Mouse (Mus musculus): ENCODE data around the gene AL607142.1. TPM values are rescaled to one million over a fixed set of nuclear protein-coding genes. Genes with fewer than 3 reads are reported as not detected.

Gene AL607142.1
- polyA plus RNA-seq, 1 experiment from 2014 or later, result not detected

GRCm38 (mm10) chr4:120127333-120127732 is 62.5 kb downstream of the AL607142.1 start:
- Histone ChIP-seq H3K9me3 (replicated peaks) (no peaks in the 10 kb centered on the region), H3K36me3 (no peaks in the 10 kb centered on the region), H3K4me3 (no peak overlapping the region), H3K27me3 (ENCODE audit: low read depth, poor library complexity, severe bottlenecking) (no peaks in the 10 kb centered on the region), H3K27ac (no peak overlapping the region; the same call in 1 of the 2 replicates), H3K4me1 (peaks cover 18% of the 10 kb centered on the region)
- WGBS, result 90% methylated on average over 3 of the region's 3 CpGs
- DNase-seq (ENCODE audit: low spot score), result no peak

- DNase-seq (ENCODE audit: low spot score), result no peak
- Histone ChIP-seq H3K36me3 (no peaks in the 10 kb centered on the region), H3K27me3 (ENCODE audit: low read depth, poor library complexity, severe bottlenecking) (no peaks in the 10 kb centered on the region), H3K4me3 (no peak overlapping the region), H3K9me3 (replicated peaks) (no peaks in the 10 kb centered on the region), H3K27ac (no peak overlapping the region), H3K4me1 (peaks cover 22% of the 10 kb centered on the region)
- 85% methylated on average over 4 of the region's 4 CpGs for WGBS
These were observed 63.2 kb downstream of the AL607142.1 start for GRCm38 (mm10) chr4:120128033-120128432.

- peak; percentile 73 for DNase-seq (ENCODE audit: low spot score)
- H3K27me3 ChIP-seq (ENCODE audit: low read depth, poor library complexity, severe bottlenecking), result no peaks in the 10 kb centered on the region
- H3K4me3 ChIP-seq, result no peak overlapping the region
These were observed 64.6 kb downstream of the AL607142.1 start for GRCm38 (mm10) chr4:120129233-120129885.

GRCm38 (mm10) chr4:120130926-120131325 is 66.1 kb downstream of the AL607142.1 start:
- 14% methylated on average over 4 of the region's 4 CpGs for WGBS
- H3K27me3 ChIP-seq (ENCODE audit: low read depth, poor library complexity, severe bottlenecking), result no peaks in the 10 kb centered on the region
- DNase-seq (ENCODE audit: low spot score), result no peak
- no peak overlapping the region for H3K4me3 ChIP-seq
- 0 out of 2 replicates have a peak overlapping the region, but pooled peaks have one; percentile 7 for H3K27ac ChIP-seq
- no peaks in the 10 kb centered on the region for H3K9me3 ChIP-seq (replicated peaks)
- H3K4me1 ChIP-seq, result peaks cover 29% of the 10 kb centered on the region
- H3K36me3 ChIP-seq, result no peaks in the 10 kb centered on the region

More at GRCm38 (mm10) chr4:120129233-120129885, 64.6 kb downstream of the AL607142.1 start:
- WGBS, result 51% methylated on average over 4 of the region's 4 CpGs
- Histone ChIP-seq H3K27ac (no peak overlapping the region), H3K36me3 (no peaks in the 10 kb centered on the region), H3K4me1 (peaks cover 29% of the 10 kb centered on the region), H3K9me3 (replicated peaks) (no peaks in the 10 kb centered on the region)

- Histone ChIP-seq H3K27me3 (ENCODE audit: low read depth, poor library complexity, severe bottlenecking) (no peaks in the 10 kb centered on the region), H3K4me3 (no peak overlapping the region), H3K4me1 (peaks cover 29% of the 10 kb centered on the region), H3K36me3 (no peaks in the 10 kb centered on the region), H3K9me3 (replicated peaks) (no peaks in the 10 kb centered on the region), H3K27ac (peak overlapping the region; percentile 14; the same call in 1 of the 2 replicates)
- no peak for DNase-seq (ENCODE audit: low spot score)
- WGBS, result 79% methylated on average over 24 of the region's 24 CpGs
These were observed 66.8 kb downstream of the AL607142.1 start for GRCm38 (mm10) chr4:120131441-120132220.

- Histone ChIP-seq H3K27me3 (ENCODE audit: low read depth, poor library complexity, severe bottlenecking) (no peaks in the 10 kb centered on the region), H3K27ac (no peak overlapping the region; the same call in 1 of the 2 replicates), H3K4me1 (peaks cover 29% of the 10 kb centered on the region), H3K36me3 (no peaks in the 10 kb centered on the region), H3K4me3 (no peak overlapping the region), H3K9me3 (replicated peaks) (no peaks in the 10 kb centered on the region)
- 86% methylated on average over 6 of the region's 6 CpGs for WGBS
- no peak for DNase-seq (ENCODE audit: low spot score)
These were observed 69.4 kb downstream of the AL607142.1 start for GRCm38 (mm10) chr4:120134223-120134622.

GRCm38 (mm10) chr4:120141810-120142209 is 77.0 kb downstream of the AL607142.1 start:
- 70% methylated on average over 1 of the region's 1 CpGs for WGBS
- no peak for DNase-seq (ENCODE audit: low spot score)
- Histone ChIP-seq H3K27me3 (ENCODE audit: low read depth, poor library complexity, severe bottlenecking) (no peaks in the 10 kb centered on the region), H3K36me3 (no peaks in the 10 kb centered on the region), H3K27ac (no peak overlapping the region), H3K4me1 (no peaks in the 10 kb centered on the region), H3K4me3 (no peak overlapping the region), H3K9me3 (replicated peaks) (no peaks in the 10 kb centered on the region)

GRCm38 (mm10) chr4:120142905-120143304 is 78.1 kb downstream of the AL607142.1 start:
- Histone ChIP-seq H3K4me1 (no peaks in the 10 kb centered on the region), H3K27me3 (ENCODE audit: low read depth, poor library complexity, severe bottlenecking) (peaks cover 6% of the 10 kb centered on the region), H3K4me3 (no peak overlapping the region), H3K36me3 (no peaks in the 10 kb centered on the region), H3K9me3 (replicated peaks) (no peaks in the 10 kb centered on the region), H3K27ac (no peak overlapping the region)
- 85% methylated on average over 9 of the region's 9 CpGs for WGBS
- DNase-seq (ENCODE audit: low spot score), result no peak

Other genes with a start within 250 kb of the AL607142.1 start
- gene Edn2, start 96.2 kb downstream of the AL607142.1 start, polyA plus RNA-seq (2016; fragmentation: Nextera tagmentation; extraction: Ambion mirVana), result not detected in 2 replicates
- not detected in 2 replicates for gene Foxo6, start 222.4 kb downstream of the AL607142.1 start, polyA plus RNA-seq (2016; fragmentation: Nextera tagmentation; extraction: Ambion mirVana)